Mouse (Mus musculus): Measurements from ENCODE around the gene Msrb2. TPM values are rescaled to one million over a fixed set of nuclear protein-coding genes. Genes with fewer than 3 reads are reported as not detected.

The Msrb2 gene
- total RNA-seq, 4 experiments from 2014 or later, result 20.3 to 24.7 (median 21.5) TPM

Other genes with a start within 250 kb of the Msrb2 start
- gene Armc3, start 172.1 kb upstream of the Msrb2 start, total RNA-seq (2022), result 1 to 10 TPM in 1 of 4 experiments, under 1 TPM in 3; 0.34 to 1.1 (median 0.64) TPM
- gene Ptf1a, start 74.2 kb downstream of the Msrb2 start, total RNA-seq (2022), result not detected
- gene 4921504E06Rik, start 182.5 kb downstream of the Msrb2 start, total RNA-seq (2022), result not detected

Data from left cerebral cortex, adult 8-10 months (tissue).